Mouse (Mus musculus) liver, postnatal 0 days (tissue): ENCODE data around the gene Spag16.

Source experiments
- CTCF ChIP-seq: sonication (generic); IDR thresholded peaks from 2 replicates; pipeline ENCODE4 v1.5.1; 2016; ENCODE audit warnings: antibody characterized with exemption, low read depth
- EP300 ChIP-seq: IDR thresholded peaks from 2 replicates; pipeline ENCODE4 v1.6.1; 2016; ENCODE audit warnings: antibody characterized with exemption, low read depth, mild to moderate bottlenecking

- TF ChIP-seq CTCF = no peak
- no peak for TF ChIP-seq EP300
Observed at GRCm38 (mm10) chr1:70283388-70283787, 456.6 kb downstream of the Spag16 start.
